Mouse (Mus musculus) embryonic fibroblast, embryonic 13.5 days (primary cell): Measurements from ENCODE around the gene Cnih3. TPM values are rescaled to one million over a fixed set of nuclear protein-coding genes. Genes with fewer than 3 reads are reported as not detected.

Source experiments
- H3K27ac ChIP-seq: 2 replicates; pipeline ENCODE4 v1.5.1; 2012; ENCODE audit warnings: low read length, control low read depth, inconsistent platforms; ENCODE audit not compliant: insufficient read depth
- H3K4me1 ChIP-seq: 2 replicates; pipeline ENCODE4 v1.6.1; 2011; ENCODE audit warnings: low read length; ENCODE audit not compliant: control insufficient read depth, insufficient read depth
- H3K4me3 ChIP-seq: 2 replicates; pipeline ENCODE4 v1.5.1; 2011; ENCODE audit warnings: mild to moderate bottlenecking, control low read depth, low read length; ENCODE audit not compliant: insufficient read depth
- CTCF ChIP-seq: IDR thresholded peaks from 2 replicates; pipeline ENCODE4 v1.5.1; 2011; ENCODE audit warnings: mild to moderate bottlenecking, control low read depth, low read length, moderate library complexity, borderline replicate concordance; ENCODE audit not compliant: insufficient read depth
- POLR2A ChIP-seq: IDR thresholded peaks from 2 replicates; pipeline ENCODE4 v1.6.1; 2011; ENCODE audit warnings: low read depth, mild to moderate bottlenecking, control low read depth, low read length, moderate library complexity
- polyA plus RNA-seq: library from polyadenylated mRNA; stranded (reverse); fragments of >200 nt; gene quantifications from 2 replicates; pipeline ENCODE4 v1.2.4, GENCODE M21; 2011; ENCODE audit warnings: low read depth; ENCODE audit not compliant: missing spikeins, insufficient read length

Cnih3 gene
- polyA plus RNA-seq, 1 experiment, result not detected

DNA sequence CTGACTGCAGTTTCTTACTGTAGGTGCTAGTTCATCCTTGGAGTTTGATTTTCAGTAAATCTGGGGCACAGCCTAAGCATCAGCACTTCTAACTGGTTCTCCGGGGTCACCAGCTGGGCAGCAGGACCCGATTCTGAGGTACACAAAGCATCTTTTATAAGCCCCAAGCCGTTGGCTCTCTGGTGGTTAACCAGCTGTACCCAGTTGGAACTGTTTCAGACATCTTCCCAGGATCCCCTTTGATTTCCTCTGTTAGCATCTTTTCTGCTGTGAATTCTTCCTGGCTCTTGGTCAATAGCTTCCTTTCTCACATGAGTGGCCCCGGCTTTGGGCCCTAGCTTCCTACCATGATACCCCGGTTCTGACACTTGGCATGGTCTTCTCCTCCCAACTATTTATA, 132.3 kb downstream of the Cnih3 start:
- no peaks in the 10 kb centered on the region for H3K4me1 ChIP-seq
- TF ChIP-seq CTCF (no peak), POLR2A (no peak)
- no peak overlapping the region for H3K4me3 ChIP-seq
- no peak overlapping the region for H3K27ac ChIP-seq

DNA sequence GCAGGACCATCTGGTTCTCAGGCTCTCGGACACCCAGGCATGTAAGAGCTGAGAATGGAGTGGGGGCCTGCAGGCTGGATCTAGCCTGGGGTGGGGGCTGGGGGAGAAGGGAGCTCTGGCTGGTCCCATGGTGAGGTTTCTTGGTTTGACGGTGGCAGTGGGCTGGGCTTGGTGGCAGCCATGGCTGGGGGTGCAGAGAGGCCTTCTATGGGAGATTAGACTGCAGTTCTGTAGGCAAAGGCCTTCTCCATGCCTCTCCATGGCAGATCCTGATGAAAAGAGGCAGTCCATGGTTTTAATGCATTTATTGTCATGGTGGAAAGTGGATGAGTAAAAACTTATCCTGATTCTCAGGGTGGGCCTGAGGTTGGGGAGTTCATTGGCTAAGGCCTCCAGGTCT, 151.0 kb downstream of the Cnih3 start:
- TF ChIP-seq POLR2A (no peak), CTCF (no peak)

DNA sequence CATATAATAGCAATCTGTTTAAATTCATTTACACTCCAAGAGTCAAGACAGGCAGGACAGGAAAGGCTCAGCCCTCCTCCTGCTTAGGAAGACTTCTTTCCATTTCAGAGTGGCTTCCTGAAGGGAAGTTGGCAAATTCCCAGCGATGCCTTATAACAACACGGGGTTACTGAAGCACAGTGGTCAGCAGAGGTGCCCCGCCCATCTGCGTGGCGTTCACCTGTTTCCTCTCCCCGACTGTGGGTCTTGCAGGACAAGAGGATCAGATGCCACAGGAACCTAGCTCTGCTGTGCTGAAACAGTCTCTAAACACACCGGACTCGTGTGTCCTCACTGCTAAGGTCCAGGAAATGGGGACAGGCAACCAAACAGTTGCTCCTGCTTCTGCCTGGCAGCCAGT, 152.9 kb downstream of the Cnih3 start:
- no peak overlapping the region for H3K27ac ChIP-seq
- no peak overlapping the region for H3K4me3 ChIP-seq
- TF ChIP-seq CTCF (no peak), POLR2A (no peak)
- H3K4me1 ChIP-seq, result no peaks in the 10 kb centered on the region

More for the DNA sequence above, 151.0 kb downstream of the Cnih3 start:
- H3K4me3 ChIP-seq, result no peak overlapping the region
- no peaks in the 10 kb centered on the region for H3K4me1 ChIP-seq
- no peak overlapping the region for H3K27ac ChIP-seq

Other genes with a start within 250 kb of the Cnih3 start
- 51.0 and 55.5 TPM in 2 replicates for gene Nvl, start 208.4 kb upstream of the Cnih3 start, polyA plus RNA-seq
- gene Cnih4, start 207.9 kb upstream of the Cnih3 start, polyA plus RNA-seq, result 88.6 and 104 TPM in 2 replicates
- 144 and 146 TPM in 2 replicates for gene Wdr26, start 140.6 kb upstream of the Cnih3 start, polyA plus RNA-seq
- gene Ccdc121, start 158.8 kb downstream of the Cnih3 start, polyA plus RNA-seq, result not detected in 2 replicates
- not detected in 2 replicates for gene Dnah14, start 223.9 kb downstream of the Cnih3 start, polyA plus RNA-seq